26 mouse cellular contexts compared by ENCODE assay signal in genomic region chr4:44504998-44505397, GRCm38 (mm10).
DNase-seq lines count a peak whose midpoint lies in the region; ATAC-seq and TF ChIP-seq lines count a peak whose summit lies in the region.
"Had no signal": no experiment of that assay in that cellular context is flagged by ENCODE, and none has a peak within 500 bp of the region (broad histone marks: within the 10 kb centered on the region; RNA-seq: fewer than 3 reads in every experiment).

No protein-coding gene starts in this region.

- no peak overlapping the region for H3K4me3 ChIP-seq in C2C12 (ENCODE audit: insufficient read depth, poor library complexity, severe bottlenecking)
- H3K4me3 ChIP-seq in CH12.LX (replicated peaks in 1 of 3; ENCODE audit: low read depth in 2 of 3, low read length in 2 of 3, poor library complexity in 1 of 3), result no peak overlapping the region
- no peak overlapping the region for H3K4me3 ChIP-seq in MEL (ENCODE audit: control insufficient read depth in 1 of 2, insufficient read depth in 1 of 2, low read depth in 2 of 2, low read length in 2 of 2)
- no peak overlapping the region for H3K4me3 ChIP-seq in liver, embryonic 11.5 days (ENCODE audit: low read depth, low read length)
- H3K4me3 ChIP-seq in intestine, embryonic 15.5 days (replicated peaks), result no peak overlapping the region

- no peaks in the 10 kb centered on the region for H3K79me2 ChIP-seq in C2C12 (ENCODE audit: control insufficient read depth, insufficient read depth)
- no peaks in the 10 kb centered on the region for H3K79me2 ChIP-seq in CH12.LX (replicated peaks; ENCODE audit: control insufficient read depth, extremely low read depth, insufficient read depth, poor library complexity, severe bottlenecking)
- no peaks in the 10 kb centered on the region for H3K79me2 ChIP-seq in MEL (ENCODE audit: control insufficient read depth, insufficient read depth, low read length, poor library complexity)

- TF ChIP-seq POLR2A in CH12.LX (IDR thresholded peaks at IDR 0.05; ENCODE audit: low read depth, low read length) (no peak), MEL (IDR thresholded peaks at IDR 0.05; ENCODE audit: control insufficient read depth in 1 of 2, insufficient read depth in 1 of 2, low read depth in 1 of 2, low read length in 2 of 2, poor library complexity in 1 of 2) (no peak)

- H3K36me3 ChIP-seq in C2C12 (ENCODE audit: control insufficient read depth, insufficient read depth) (no peaks in the 10 kb centered on the region), CH12.LX (replicated peaks in 1 of 2; ENCODE audit: control insufficient read depth in 1 of 2, insufficient read depth in 1 of 2, low read length in 1 of 2) (no peaks in the 10 kb centered on the region), MEL (ENCODE audit: control insufficient read depth in 1 of 2, insufficient read depth in 2 of 2, low read length in 2 of 2) (no peaks in the 10 kb centered on the region)
- no peaks in the 10 kb centered on the region for H3K36me3 ChIP-seq in liver, embryonic 11.5 days (ENCODE audit: control insufficient read depth, insufficient read depth, low read length)
- no peaks in the 10 kb centered on the region for H3K36me3 ChIP-seq in intestine, embryonic 15.5 days
- H3K36me3 ChIP-seq: G1E had no signal

- H3K9me3 ChIP-seq in CH12.LX (replicated peaks; ENCODE audit: low read length), result no peaks in the 10 kb centered on the region
- no peaks in the 10 kb centered on the region for H3K9me3 ChIP-seq in MEL (replicated peaks; ENCODE audit: insufficient read depth, low read length)
- H3K9me3 ChIP-seq in liver, embryonic 11.5 days (ENCODE audit: control insufficient read depth, low read length), result no peaks in the 10 kb centered on the region
- no peaks in the 10 kb centered on the region for H3K9me3 ChIP-seq in intestine, embryonic 15.5 days
- H3K9me3 ChIP-seq: G1E had no signal

- dilution Hi-C loops in CH12.LX (cut with MboI; ENCODE audit: extremely low pct_ligation_motif_present, extremely low pct_unique_long_range_greater_than_20kb, low sequenced_read_pairs), result no loop called here

- H3K4me2 ChIP-seq in CH12.LX (ENCODE audit: insufficient read depth, low read depth, poor library complexity, severe bottlenecking), result no peak overlapping the region
- H3K4me2 ChIP-seq in liver, embryonic 11.5 days, result no peak overlapping the region
- H3K4me2 ChIP-seq in intestine, embryonic 15.5 days (replicated peaks), result no peak overlapping the region

- H3K27ac ChIP-seq in CH12.LX (ENCODE audit: insufficient read depth, low read depth) (no peak overlapping the region), MEL (ENCODE audit: control insufficient read depth, low read depth, low read length) (no peak overlapping the region)
- no peak overlapping the region for H3K27ac ChIP-seq in liver, embryonic 11.5 days (ENCODE audit: low read depth, low read length)
- no peak overlapping the region for H3K27ac ChIP-seq in intestine, embryonic 15.5 days

- H3K9ac ChIP-seq in CH12.LX (ENCODE audit: insufficient read depth, low read depth), result no peak overlapping the region
- H3K9ac ChIP-seq in MEL (ENCODE audit: control insufficient read depth, low read depth, low read length, poor library complexity, severe bottlenecking), result no peak overlapping the region
- no peak overlapping the region for H3K9ac ChIP-seq in liver, embryonic 11.5 days (ENCODE audit: low read depth, low read length)
- no peak overlapping the region for H3K9ac ChIP-seq in intestine, embryonic 15.5 days

- ATAC-seq in liver, embryonic 11.5 days (replicated peaks; ENCODE audit: low FRiP score), result no peak
- no peak for ATAC-seq in intestine, embryonic 15.5 days
- ATAC-seq: activated CD4-positive, CD25-positive, alpha-beta regulatory T cell, adult 4 months; CD4-positive, CD25-positive, alpha-beta regulatory T cell, adult 4 months; Patski had no signal

- in situ Hi-C loops in CH12.LX (cut with MboI; ENCODE audit: low pct_ligation_motif_present, low pct_unique_long_range_greater_than_20kb, low sequenced_read_pairs), result no loop called here

- H3K4me1 ChIP-seq in CH12.LX (ENCODE audit: control insufficient read depth in 1 of 2, insufficient read depth in 2 of 2) (no peaks in the 10 kb centered on the region), MEL (ENCODE audit: control insufficient read depth in 1 of 2, insufficient read depth in 2 of 2, low read length in 2 of 2) (no peaks in the 10 kb centered on the region)
- no peaks in the 10 kb centered on the region for H3K4me1 ChIP-seq in liver, embryonic 11.5 days (replicated peaks; ENCODE audit: control insufficient read depth, insufficient read depth, low read length)
- H3K4me1 ChIP-seq in intestine, embryonic 15.5 days (replicated peaks), result no peaks in the 10 kb centered on the region

- TF ChIP-seq RAD21 in CH12.LX (IDR thresholded peaks at IDR 0.05; ENCODE audit: low read depth, low read length) (no peak), MEL (IDR thresholded peaks at IDR 0.05; ENCODE audit: low read depth, low read length) (no peak)

- TF ChIP-seq CTCF in C2C12 (IDR thresholded peaks at IDR 0.05; ENCODE audit: control insufficient read depth, insufficient read depth, insufficient read length), result no peak
- no peak for TF ChIP-seq CTCF in CH12.LX (conservative IDR thresholded peaks at IDR 0.05 in 1 of 2, IDR thresholded peaks at IDR 0.05 in 1 of 2; ENCODE audit: low read depth in 2 of 2, low read length in 2 of 2)
- no peak for TF ChIP-seq CTCF in MEL (IDR thresholded peaks at IDR 0.05 in 2 of 3, conservative IDR thresholded peaks at IDR 0.05 in 1 of 3; ENCODE audit: control insufficient read depth in 1 of 3, insufficient read depth in 1 of 3, low read depth in 2 of 3, low read length in 3 of 3, poor library complexity in 1 of 3, severe bottlenecking in 1 of 3)

- H3K27me3 ChIP-seq in C2C12 (ENCODE audit: control insufficient read depth, insufficient read depth, insufficient read length) (peaks cover 18% of the 10 kb centered on the region), CH12.LX (replicated peaks) (peaks cover 5% of the 10 kb centered on the region), MEL (ENCODE audit: control insufficient read depth in 1 of 2, insufficient read depth in 2 of 2, low read length in 2 of 2) (no peaks in the 10 kb centered on the region)
- H3K27me3 ChIP-seq in liver, embryonic 11.5 days (replicated peaks; ENCODE audit: control insufficient read depth, insufficient read depth, low read length), result no peaks in the 10 kb centered on the region; the same call in 1 of the 2 replicates
- H3K27me3 ChIP-seq in intestine, embryonic 15.5 days (replicated peaks), result peaks cover 5% of the 10 kb centered on the region; the same call in 1 of the 2 replicates

- no peak for TF ChIP-seq EP300 in CH12.LX (IDR thresholded peaks at IDR 0.05; ENCODE audit: low read length)
- TF ChIP-seq EP300 in MEL (IDR thresholded peaks at IDR 0.05; ENCODE audit: low read depth in 1 of 2, low read length in 2 of 2), result no peak

- no peak overlapping the region for H3ac ChIP-seq in C2C12 (ENCODE audit: control insufficient read depth, insufficient read length, low read depth)

- DNase-seq in CH12.LX (ENCODE audit: extremely low read depth) (peak; percentile 29), MEL (ENCODE audit: low read depth, low spot score) (no peak), R1 (ENCODE audit: low read depth, low spot score) (peak; percentile 31)
- no peak for DNase-seq in liver, embryonic 11.5 days (ENCODE audit: low spot score)
- no peak for DNase-seq in adrenal gland, adult (ENCODE audit: inconsistent age in 2 of 2, low spot score in 1 of 2)
- DNase-seq in natural killer cell, adult 2 months (ENCODE audit: low spot score in 2 of 2), result no peak
- DNase-seq: adrenal gland, adult 2 months; adrenal gland, adult 8-10 months; adrenal gland, postnatal 10 days; adrenal gland, postnatal 14 days; adrenal gland, postnatal 25 days; adrenal gland, postnatal 36 days; B cell, adult 2 months; cerebellum, adult 11 months; cerebellum, adult 11-12 months; cerebellum, adult 18-20 months; cerebellum, adult 2 months; cerebellum, adult 8-10 months; cerebellum, adult 9-10 months; cerebellum, adult 9-11 months had no signal

- WGBS in liver, embryonic 11.5 days, result 69% methylated on average over 7 of the region's 7 CpGs
- WGBS in intestine, embryonic 15.5 days, result 74% methylated on average over 7 of the region's 7 CpGs

- H3K79me3 ChIP-seq in C2C12 (ENCODE audit: low read depth), result no peaks in the 10 kb centered on the region

TF ChIP-seq in C2C12, 6 proteins besides CTCF, POLR2A, EP300 and RAD21:
- TF ChIP-seq MYOG (IDR thresholded peaks at IDR 0.05; ENCODE audit: control insufficient read depth, extremely low read depth, insufficient read length) (no peak), USF1 (IDR thresholded peaks at IDR 0.05; ENCODE audit: low read depth) (peak; percentile 36), CEBPB (IDR thresholded peaks at IDR 0.05; ENCODE audit: low read depth) (no peak), FOSL1 (IDR thresholded peaks at IDR 0.05; ENCODE audit: insufficient read depth, low read length, poor library complexity, severe bottlenecking) (no peak), MYOD1 (IDR thresholded peaks at IDR 0.05; ENCODE audit: control insufficient read depth, insufficient read length, low read depth) (no peak), MAX (IDR thresholded peaks at IDR 0.05) (no peak)

TF ChIP-seq in CH12.LX, 34 proteins besides CTCF, POLR2A, EP300 and RAD21:
- TF ChIP-seq USF1 (IDR thresholded peaks at IDR 0.05; ENCODE audit: low read depth, low read length), result peak; percentile 72
- 0 out of 2 replicates have a peak, but pooled peaks have one; percentile 17 for TF ChIP-seq MAX (IDR thresholded peaks at IDR 0.05; ENCODE audit: low read length)
- TF ChIP-seq ZKSCAN1 (IDR thresholded peaks at IDR 0.05; ENCODE audit: borderline replicate concordance, low read depth, low read length), result no peak
- TF ChIP-seq USF2 (conservative IDR thresholded peaks at IDR 0.05; ENCODE audit: low read depth, low read length), result peak; percentile 76

TF ChIP-seq in MEL, 35 proteins besides CTCF, POLR2A, EP300 and RAD21:
- TF ChIP-seq MYB (IDR thresholded peaks at IDR 0.05; ENCODE audit: low read depth, low read length), result no peak
- no peak for TF ChIP-seq E2F4 (IDR thresholded peaks at IDR 0.05; ENCODE audit: borderline replicate concordance, low read depth, low read length)
- no peak for TF ChIP-seq GATA1 (IDR thresholded peaks at IDR 0.05; ENCODE audit: low read depth, low read length)
- no peak for TF ChIP-seq MAZ (IDR thresholded peaks at IDR 0.05; ENCODE audit: low read depth, low read length)
- no peak for TF ChIP-seq ELF1 (IDR thresholded peaks at IDR 0.05; ENCODE audit: low read depth, low read length)
- TF ChIP-seq USF1 (IDR thresholded peaks at IDR 0.05; ENCODE audit: low read depth, low read length), result peak; percentile 53; the same call in 1 of the 2 replicates

Comparison
In these comparisons a context has a peak if more than half of its experiments do, and no peak if none do; other contexts are left out.
1. DNase-seq: peak in CH12.LX (single experiment) and R1 (single experiment); none in MEL (single experiment), liver, embryonic 11.5 days (single experiment), adrenal gland, adult (0 of 2) and natural killer cell, adult 2 months (0 of 2).